Mouse (Mus musculus): ENCODE data around the gene Recql.
A peak's percentile ranks its signal among the peaks of the same experiment; 100 is the strongest.

Recql gene

GRCm38 (mm10) chr6:142387011-142387754 is at the start of gene Recql, which contains the start of gene Golt1b:
Gene Recql (minus strand): TSS chr6:142387087.
Gene Golt1b (plus strand): TSS chr6:142387221.
- peak; percentile 98 for DNase-seq

DNA sequence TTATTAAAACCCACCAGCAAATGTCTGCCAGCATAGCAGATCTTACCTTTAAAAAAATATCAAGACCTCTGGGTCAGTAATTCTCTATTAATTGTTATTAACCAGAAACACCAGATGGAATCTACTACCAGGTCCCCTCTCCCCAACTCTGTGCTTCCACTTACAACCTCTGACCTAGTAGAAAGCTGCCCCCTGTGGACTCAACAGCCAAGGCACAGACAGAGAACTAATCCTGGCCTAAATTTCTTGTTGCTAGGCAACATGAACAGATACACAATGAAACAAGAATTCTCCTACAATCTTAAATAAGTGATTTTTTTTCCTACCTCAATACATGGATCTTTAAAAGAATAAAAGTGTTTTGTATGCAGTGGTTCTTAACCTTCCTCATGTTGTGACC is 42.2 kb upstream of the Recql start:
- DNase-seq: no peak

DNA sequence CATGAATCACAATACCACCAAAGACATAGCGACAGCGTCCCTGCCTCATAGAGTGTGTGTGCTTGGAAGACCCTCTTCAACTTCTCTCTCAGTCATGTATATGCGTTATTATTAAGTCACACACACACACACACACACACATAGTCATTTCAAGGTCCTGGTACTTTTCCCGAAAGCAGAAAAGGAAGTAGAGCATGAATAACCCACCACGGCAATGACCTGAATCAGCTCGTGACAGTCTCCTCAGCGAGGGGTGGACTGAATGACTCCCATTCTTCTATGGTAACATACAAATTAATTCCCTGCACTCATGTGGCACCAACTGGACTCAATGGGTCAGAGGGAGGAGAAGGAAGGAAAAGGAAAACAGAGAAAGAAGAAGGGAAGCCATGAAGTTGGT is 38.1 kb upstream of the Recql start:
- DNase-seq: no peak

DNA sequence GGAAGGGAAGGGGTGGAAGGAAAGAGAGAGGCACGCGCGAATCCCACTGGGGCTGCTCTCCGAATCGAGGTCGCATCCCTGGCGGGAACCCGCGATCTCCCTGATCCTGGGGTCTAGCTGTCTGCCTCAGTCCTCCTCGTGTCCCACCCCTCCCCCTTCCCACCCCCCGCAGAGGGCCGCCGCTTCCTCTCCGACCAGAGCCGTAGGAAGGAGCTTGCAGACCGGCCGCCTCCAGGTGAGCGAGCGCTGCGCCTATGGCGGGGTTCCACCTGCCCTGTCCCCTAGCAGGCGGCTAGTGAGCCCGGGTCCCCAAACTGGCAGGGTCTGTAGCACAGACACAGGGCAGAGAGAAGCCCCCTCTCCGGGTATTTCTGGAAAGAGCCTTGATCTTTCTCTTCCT is 27.7 kb upstream of the Recql start:
- DNase-seq: no peak

DNA sequence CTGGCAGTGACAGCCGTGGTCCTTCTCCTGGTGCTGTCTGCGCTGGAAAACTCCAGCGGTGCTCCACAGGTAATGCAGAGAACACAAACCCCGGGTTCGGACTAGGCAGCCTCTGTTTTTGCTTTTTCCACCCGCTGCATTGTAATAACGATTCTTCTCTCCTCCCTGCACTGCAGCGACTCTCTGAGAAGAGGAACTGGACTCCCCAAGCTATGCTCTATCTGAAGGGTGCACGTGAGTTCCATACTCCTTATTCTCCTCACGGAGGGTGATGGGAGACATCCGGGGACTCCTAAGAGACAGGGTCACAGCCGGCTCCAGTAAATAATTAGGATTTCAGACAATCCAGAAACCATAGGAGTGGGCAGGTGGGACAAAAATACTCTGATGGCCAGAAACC is 27.0 kb upstream of the Recql start:
- no peak for DNase-seq

- no peak for DNase-seq
These were observed 26.1 kb upstream of the Recql start, which contains the start of gene Spx for GRCm38 (mm10) chr6:142412906-142413491. Gene Spx (plus strand): TSS chr6:142413441.

DNA sequence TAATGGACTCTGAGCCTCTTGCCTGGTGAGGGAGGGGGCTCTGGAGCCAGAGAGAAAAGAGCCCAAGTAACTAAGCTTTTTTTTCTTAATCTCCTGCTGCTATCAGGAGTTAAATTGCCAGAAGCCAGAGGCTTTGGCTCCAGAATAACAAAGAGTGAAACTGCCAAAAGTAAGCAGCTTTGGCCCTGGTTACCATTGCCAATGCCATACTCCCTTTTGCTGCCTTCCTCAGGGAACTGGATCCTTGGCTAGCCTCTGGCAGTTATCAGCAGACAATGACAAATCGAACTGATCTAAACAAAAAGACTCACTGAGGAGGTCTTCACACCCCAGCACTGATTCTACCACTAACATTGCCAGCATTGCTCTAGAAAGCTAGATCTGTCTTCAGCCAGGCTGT is 24.3 kb upstream of the Recql start:
- no peak for DNase-seq

DNA sequence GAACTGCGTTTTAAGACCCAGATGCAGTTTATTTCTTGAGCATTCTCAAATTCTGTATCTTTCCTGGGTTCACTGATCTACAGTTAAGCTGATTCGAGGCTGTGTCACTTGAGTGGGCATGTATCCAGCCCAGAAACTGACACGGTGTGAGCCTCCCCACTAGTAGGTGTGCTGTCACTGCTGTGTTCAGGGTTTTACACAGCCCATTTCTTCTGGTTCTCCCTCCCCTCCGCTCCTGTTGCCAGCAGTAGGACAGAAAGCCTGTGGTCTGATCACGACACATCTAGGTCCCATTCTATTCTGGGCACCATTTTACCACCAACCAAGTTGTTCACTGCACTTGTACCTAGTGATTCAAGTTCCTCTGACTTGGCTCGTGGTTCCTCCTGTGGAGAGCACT is 8.9 kb upstream of the Recql start:
- DNase-seq: no peak

DNA sequence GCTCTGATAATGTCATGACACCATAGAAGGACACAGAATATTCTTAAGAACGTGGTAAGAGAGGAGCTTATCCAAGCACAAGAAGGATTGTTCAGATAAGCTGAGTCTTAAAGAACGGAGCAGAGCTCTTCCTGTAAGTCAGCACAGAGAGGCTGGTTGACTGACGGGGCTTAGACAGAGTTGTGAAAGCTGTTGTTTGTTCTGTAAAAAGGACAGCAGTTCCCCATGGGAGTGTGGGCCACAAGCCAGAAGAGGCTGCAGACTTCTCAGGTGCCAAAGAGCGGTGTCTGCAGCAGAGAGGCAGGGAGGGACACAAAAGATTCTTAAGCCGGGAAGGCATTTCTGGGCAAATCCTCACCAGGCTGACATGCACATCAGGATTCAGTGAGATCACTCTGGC is 7.8 kb upstream of the Recql start:
- peak; percentile 62 for DNase-seq

DNA sequence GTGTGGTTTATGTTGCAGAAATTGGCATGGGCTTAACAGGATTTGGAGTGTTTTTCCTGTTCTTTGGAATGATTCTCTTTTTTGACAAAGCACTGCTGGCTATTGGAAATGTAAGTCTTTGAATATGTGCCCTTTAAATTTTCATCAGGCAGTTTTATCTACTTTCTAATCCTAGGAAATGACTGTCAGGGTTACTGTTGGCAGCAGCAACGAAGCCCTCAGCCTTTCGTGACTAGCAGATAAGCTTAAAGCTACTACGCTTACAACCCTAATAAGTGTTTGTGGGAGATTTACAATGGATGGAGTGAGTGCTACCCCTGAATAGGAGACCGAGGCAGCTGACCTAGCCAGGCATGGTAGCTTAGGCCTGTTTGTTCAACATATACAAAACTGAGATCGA is 5.4 kb upstream of the Recql start:
- DNase-seq: no peak

DNA sequence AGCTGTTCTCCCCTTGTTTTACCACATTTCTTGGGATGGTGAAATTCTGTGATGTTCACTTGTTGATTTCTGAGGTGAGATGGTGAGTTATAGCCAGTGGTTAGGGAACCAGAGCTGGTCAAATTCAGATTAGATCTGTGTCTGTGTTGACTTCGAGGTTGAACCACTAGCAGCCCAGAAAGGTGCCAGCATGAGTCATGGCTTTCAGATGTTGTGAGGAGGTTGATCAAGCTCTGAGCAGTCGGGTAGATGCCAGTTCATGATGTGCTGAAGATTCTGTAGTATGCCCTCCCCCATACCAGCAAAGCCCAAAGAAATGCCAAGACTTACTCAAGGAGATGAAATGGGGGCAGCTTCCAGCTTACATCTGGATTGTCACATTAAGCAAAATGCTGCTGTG is 2.2 kb upstream of the Recql start:
- no peak for DNase-seq

GRCm38 (mm10) chr6:142387755-142388271 is 926 bp upstream of the Recql start:
- DNase-seq: no peak

- DNase-seq: no peak
These were observed 439 bp downstream of the Recql start for GRCm38 (mm10) chr6:142386285-142387010.

DNA sequence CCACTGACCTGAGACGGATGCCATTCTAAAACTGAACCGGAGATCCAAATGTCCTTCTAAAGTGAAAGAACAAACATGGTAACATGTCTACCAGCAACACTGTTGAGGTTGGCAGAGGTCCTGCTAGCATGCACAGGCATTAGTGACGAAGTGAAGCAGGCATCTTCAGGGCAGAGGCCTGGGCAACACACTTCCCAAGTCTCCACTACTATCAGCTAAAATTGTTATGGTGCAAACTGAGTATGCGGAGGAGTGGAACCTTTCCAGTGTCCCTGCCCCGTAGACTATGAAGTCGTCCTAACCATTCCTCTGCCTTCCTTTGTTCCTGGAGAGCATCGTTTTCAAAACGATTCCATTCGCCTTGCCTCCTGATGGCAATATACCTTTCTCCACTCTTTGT is 2.4 kb downstream of the Recql start:
- DNase-seq: no peak

DNA sequence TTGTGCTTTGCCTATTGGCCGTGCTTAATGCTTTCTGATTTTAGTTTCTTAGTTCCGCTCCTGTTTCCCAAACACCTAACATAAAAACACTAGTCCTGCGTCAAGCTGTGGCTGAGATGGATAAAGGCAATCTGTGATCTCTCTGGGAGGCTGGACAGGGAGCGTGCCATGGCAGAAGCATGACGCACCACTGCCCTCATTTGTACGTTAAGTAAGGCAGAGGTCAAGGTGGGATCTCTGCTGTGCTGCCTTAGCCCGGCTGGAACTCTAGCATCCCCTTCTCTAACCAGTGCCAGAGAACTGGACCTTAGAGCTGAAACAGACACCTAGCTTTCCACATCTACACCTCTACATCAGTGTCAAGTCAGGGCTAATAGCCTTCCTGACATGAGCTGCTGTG is 5.3 kb downstream of the Recql start:
- DNase-seq: no peak

GRCm38 (mm10) chr6:142379961-142380360 is 6.9 kb downstream of the Recql start:
- DNase-seq: no peak

DNA sequence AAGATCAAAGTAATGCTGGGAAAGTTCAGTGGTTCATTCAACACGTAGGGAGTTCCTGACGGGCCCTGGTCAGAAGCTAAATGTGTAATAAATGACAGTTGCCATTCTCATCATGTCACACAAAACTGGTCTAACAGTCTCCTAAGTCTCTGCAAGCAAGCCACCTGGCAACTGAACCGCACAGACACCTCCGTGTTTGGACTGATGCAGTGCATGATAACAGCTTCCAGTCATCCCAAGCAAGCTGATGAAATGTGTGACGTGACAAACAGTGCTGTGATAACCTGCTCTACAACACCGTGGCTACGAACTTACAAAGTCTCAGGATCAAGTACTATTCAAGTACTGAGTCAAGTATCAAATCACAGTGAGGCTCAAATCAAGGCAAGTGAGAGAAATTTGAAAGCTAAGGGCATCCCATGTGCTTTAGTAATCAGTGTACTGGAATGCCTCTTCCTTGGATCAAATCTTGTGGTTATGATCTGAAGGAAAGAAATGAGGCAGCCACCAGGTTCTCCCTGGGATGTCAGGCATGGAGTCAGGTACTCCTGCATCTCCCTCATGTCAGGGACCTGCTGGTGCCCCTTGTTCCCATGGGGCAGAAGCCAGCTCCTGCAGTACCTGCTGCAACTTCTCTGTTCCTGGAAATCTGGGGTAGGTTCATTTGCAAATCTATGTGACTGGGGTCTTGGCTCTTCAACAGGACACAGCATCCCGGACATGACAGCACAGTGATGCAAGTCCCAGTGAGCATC is 8.1 kb downstream of the Recql start:
- DNase-seq: no peak

DNA sequence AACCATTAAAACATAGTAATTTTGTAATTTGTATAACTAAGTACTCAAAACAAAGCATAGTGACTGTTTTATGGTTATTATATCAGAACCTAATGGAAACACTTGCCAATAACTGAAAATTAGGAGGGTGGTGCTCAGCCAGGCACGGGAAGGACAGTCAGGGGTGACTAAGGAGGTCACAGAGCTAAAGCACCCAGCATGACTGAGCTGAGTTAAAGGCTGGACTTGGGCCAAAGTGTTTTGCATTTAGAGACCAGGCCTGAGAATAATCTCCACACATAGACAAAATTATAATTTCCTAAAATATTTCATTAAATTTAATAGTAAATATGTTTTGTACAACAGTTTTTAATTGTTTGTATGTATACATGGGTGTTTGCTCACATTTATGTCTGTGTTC is 9.8 kb downstream of the Recql start:
- DNase-seq: no peak

- no peak for DNase-seq
These were observed 17.3 kb downstream of the Recql start for GRCm38 (mm10) chr6:142369568-142369967.

DNA sequence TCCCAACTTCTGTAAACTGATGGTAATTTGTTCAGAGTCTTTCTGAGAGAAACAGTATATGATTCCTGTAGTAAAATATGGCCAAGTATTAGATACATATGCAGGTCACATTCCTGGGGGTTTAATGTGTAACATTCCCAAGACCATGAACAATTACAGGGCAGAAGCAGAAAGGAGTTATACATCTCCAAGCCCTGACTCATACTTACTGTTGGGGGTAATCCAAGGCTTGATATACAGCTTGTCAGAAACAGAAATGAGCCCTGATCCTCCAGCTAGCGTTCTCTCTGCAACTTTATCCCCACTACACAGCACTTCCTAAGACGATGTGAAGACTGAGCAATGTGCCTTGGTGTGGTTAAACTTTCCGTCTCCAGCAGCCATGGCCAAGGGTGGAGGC is 19.3 kb downstream of the Recql start:
- no peak for DNase-seq

- no peak for DNase-seq
These were observed 20.3 kb downstream of the Recql start for GRCm38 (mm10) chr6:142366473-142367018.

GRCm38 (mm10) chr6:142365742-142366472 is 21.0 kb downstream of the Recql start:
- DNase-seq: no peak
